24 mouse cellular contexts compared by ENCODE assay signal in the genomic region with DNA sequence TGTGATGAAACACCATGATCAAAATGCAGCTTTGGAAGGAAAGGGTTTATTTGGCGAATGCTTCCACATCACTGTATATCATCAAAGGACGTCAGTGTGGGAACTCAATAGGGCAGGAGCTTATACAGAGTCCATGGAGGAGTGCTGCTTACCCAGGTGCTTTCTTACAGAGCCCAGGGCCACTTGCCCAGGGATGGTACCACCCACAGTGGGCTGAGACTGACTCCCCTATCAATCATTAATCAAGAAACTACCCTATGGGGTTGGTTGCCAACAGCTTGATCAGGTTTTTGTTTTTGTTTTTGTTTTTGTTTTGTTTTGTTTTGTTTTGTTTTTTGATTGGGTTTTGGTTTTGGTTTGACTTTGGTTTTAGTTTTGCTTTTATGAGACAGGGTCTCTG. TPM values are rescaled to one million over a fixed set of nuclear protein-coding genes. Genes with fewer than 3 reads are reported as not detected.
"Had no signal": no experiment of that assay in that cellular context is flagged by ENCODE, and none has a peak within 500 bp of the region (broad histone marks: within the 10 kb centered on the region; RNA-seq: fewer than 3 reads in every experiment).

No protein-coding gene starts in this region.

- H3K4me1 ChIP-seq: hindbrain, embryonic 13.5 days; hindbrain, embryonic 15.5 days; kidney, embryonic 15.5 days; limb, embryonic 13.5 days; limb, embryonic 15.5 days; liver, embryonic 12.5 days had no signal

- H3K27me3 ChIP-seq: heart, embryonic 13.5 days; heart, embryonic 15.5 days; hindbrain, embryonic 13.5 days; hindbrain, embryonic 15.5 days; kidney, embryonic 15.5 days; limb, embryonic 13.5 days; limb, embryonic 15.5 days; liver, embryonic 12.5 days had no signal

- ATAC-seq: forebrain, postnatal 0 days; hindbrain, postnatal 0 days; intestine, embryonic 16.5 days; liver, embryonic 12.5 days had no signal

- H3K27ac ChIP-seq: heart, embryonic 13.5 days; heart, embryonic 15.5 days; hindbrain, embryonic 13.5 days; hindbrain, embryonic 15.5 days; hindbrain, postnatal 0 days; kidney, embryonic 15.5 days; kidney, postnatal 0 days; limb, embryonic 13.5 days; limb, embryonic 15.5 days; liver, embryonic 12.5 days; liver, embryonic 14.5 days had no signal

- H3K9ac ChIP-seq: forebrain, postnatal 0 days; heart, embryonic 13.5 days; heart, embryonic 15.5 days; hindbrain, embryonic 13.5 days; hindbrain, embryonic 15.5 days; kidney, embryonic 15.5 days; limb, embryonic 13.5 days; limb, embryonic 15.5 days; liver, embryonic 12.5 days; liver, embryonic 14.5 days had no signal

- H3K9me3 ChIP-seq: heart, embryonic 13.5 days; heart, embryonic 15.5 days; hindbrain, embryonic 13.5 days; hindbrain, embryonic 15.5 days; kidney, embryonic 15.5 days; limb, embryonic 13.5 days; limb, embryonic 15.5 days; liver, embryonic 12.5 days had no signal

- H3K4me3 ChIP-seq: heart, embryonic 13.5 days; heart, embryonic 15.5 days; hindbrain, embryonic 13.5 days; hindbrain, embryonic 15.5 days; kidney, embryonic 15.5 days; limb, embryonic 13.5 days; limb, embryonic 15.5 days; liver, embryonic 12.5 days had no signal

- H3K4me2 ChIP-seq: heart, embryonic 11.5 days; heart, embryonic 13.5 days; heart, embryonic 15.5 days; hindbrain, embryonic 13.5 days; hindbrain, embryonic 15.5 days; kidney, embryonic 15.5 days; limb, embryonic 13.5 days; limb, embryonic 15.5 days; liver, embryonic 12.5 days had no signal

- DNase-seq: forebrain, postnatal 0 days; gastrocnemius, postnatal 14 days; gastrocnemius, postnatal 36 days; heart, adult 18-20 months; heart, postnatal 14 days; heart, postnatal 36 days; kidney, adult 18-20 months; layer of hippocampus, adult 9-11 months; layer of hippocampus, postnatal 36 days; left cerebral cortex, postnatal 4 days had no signal

RNA-seq across cellular contexts. Expression of a gene that starts 47.1 kb away (rescaled TPM):
- polyA plus RNA-seq: heart, embryonic 11.5 days; heart, embryonic 15.5 days; limb, embryonic 11.5 days; limb, embryonic 15.5 days had no signal
